Mouse (Mus musculus) G1E-ER4 (cell line): ENCODE measurements at regions not wholly inside any gene's neighbourhood (a gene's known extent, or its start where the extent isn't known, plus 50 kb on each side); places are given as distances from the start of the nearest gene placed in this dataset.

Experiments used
- GATA1 ChIP-seq: IDR thresholded peaks from one replicate; pipeline ENCODE4 v1.8.0; 2012; ENCODE audit warnings: low read length, inconsistent platforms

- TF ChIP-seq GATA1: no peak
Measured at GRCm38 (mm10) chr6:50924998-50925397, 270.8 kb upstream of the Npvf start.

GRCm38 (mm10) chr6:50926313-50926712, 272.1 kb upstream of the Npvf start:
- TF ChIP-seq GATA1: no peak

GRCm38 (mm10) chr6:50929503-50929902, 275.3 kb upstream of the Npvf start:
- no peak for TF ChIP-seq GATA1

- TF ChIP-seq GATA1: no peak
Measured at GRCm38 (mm10) chr6:50933510-50933909, 279.3 kb upstream of the Npvf start.

- no peak for TF ChIP-seq GATA1
Measured at GRCm38 (mm10) chr6:50934245-50934644, 280.0 kb upstream of the Npvf start.

GRCm38 (mm10) chr6:50936306-50936705, 282.1 kb upstream of the Npvf start:
- no peak for TF ChIP-seq GATA1

- TF ChIP-seq GATA1: no peak
Measured at GRCm38 (mm10) chr6:50937094-50937493, 282.9 kb upstream of the Npvf start.

GRCm38 (mm10) chr6:50938879-50939278, 284.6 kb upstream of the Npvf start:
- no peak for TF ChIP-seq GATA1

GRCm38 (mm10) chr6:50939440-50939839, 285.2 kb upstream of the Npvf start:
- no peak for TF ChIP-seq GATA1

GRCm38 (mm10) chr6:50940118-50940517, 285.9 kb upstream of the Npvf start:
- no peak for TF ChIP-seq GATA1

- no peak for TF ChIP-seq GATA1
Measured at GRCm38 (mm10) chr6:50940641-50941398, 286.6 kb upstream of the Npvf start.

GRCm38 (mm10) chr6:50942696-50943095, 288.5 kb upstream of the Npvf start:
- no peak for TF ChIP-seq GATA1

GRCm38 (mm10) chr6:50948061-50948460, 293.8 kb upstream of the Npvf start:
- TF ChIP-seq GATA1: no peak

- TF ChIP-seq GATA1: no peak
Measured at GRCm38 (mm10) chr6:50949361-50949760, 295.1 kb upstream of the Npvf start.

- TF ChIP-seq GATA1: no peak
Measured at GRCm38 (mm10) chr6:50949883-50950583, 295.8 kb upstream of the Npvf start.

- no peak for TF ChIP-seq GATA1
Measured at GRCm38 (mm10) chr6:50957328-50957900, 303.2 kb upstream of the Npvf start.

GRCm38 (mm10) chr6:50960341-50960740, 306.1 kb upstream of the Npvf start:
- no peak for TF ChIP-seq GATA1

- no peak for TF ChIP-seq GATA1
Measured at GRCm38 (mm10) chr6:50961592-50961991, 307.4 kb upstream of the Npvf start.
